Comparison of ENCODE assay signal across 1 mouse cellular context in the genomic region with DNA sequence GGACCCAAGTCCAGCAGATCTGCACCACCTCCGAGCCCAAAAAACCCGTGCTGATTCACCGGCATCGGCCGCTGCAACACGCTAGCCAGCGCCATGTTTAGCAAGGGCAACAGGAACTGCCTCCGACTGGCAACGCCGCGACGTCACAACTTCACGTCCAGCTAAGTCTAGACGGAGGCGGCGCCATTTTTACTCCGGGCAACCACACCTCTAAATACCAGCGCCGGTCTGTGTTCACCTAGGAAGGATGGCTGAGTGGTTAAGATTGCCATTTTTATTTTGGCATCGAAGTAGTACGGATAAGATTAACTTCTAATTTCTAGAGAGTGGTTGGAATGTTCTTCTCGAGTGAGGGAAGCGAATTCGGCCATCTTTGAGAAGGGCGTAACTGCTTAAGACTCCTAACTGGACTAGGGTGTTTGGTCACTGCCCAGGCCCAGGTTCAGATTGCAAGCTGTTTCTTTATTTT.
TF ChIP-seq lines count a peak whose summit lies in the region.

A gene (minus strand): TSS at position 126 of the 469 bp plus-strand sequence.

TF ChIP-seq in MEL, 35 proteins besides CTCF, POLR2A, EP300 and RAD21 (continued from another document):
- peak; percentile 91 for TF ChIP-seq KAT2A (conservative IDR thresholded peaks at IDR 0.05; ENCODE audit: low read depth, low read length)
